In the genomic region with DNA sequence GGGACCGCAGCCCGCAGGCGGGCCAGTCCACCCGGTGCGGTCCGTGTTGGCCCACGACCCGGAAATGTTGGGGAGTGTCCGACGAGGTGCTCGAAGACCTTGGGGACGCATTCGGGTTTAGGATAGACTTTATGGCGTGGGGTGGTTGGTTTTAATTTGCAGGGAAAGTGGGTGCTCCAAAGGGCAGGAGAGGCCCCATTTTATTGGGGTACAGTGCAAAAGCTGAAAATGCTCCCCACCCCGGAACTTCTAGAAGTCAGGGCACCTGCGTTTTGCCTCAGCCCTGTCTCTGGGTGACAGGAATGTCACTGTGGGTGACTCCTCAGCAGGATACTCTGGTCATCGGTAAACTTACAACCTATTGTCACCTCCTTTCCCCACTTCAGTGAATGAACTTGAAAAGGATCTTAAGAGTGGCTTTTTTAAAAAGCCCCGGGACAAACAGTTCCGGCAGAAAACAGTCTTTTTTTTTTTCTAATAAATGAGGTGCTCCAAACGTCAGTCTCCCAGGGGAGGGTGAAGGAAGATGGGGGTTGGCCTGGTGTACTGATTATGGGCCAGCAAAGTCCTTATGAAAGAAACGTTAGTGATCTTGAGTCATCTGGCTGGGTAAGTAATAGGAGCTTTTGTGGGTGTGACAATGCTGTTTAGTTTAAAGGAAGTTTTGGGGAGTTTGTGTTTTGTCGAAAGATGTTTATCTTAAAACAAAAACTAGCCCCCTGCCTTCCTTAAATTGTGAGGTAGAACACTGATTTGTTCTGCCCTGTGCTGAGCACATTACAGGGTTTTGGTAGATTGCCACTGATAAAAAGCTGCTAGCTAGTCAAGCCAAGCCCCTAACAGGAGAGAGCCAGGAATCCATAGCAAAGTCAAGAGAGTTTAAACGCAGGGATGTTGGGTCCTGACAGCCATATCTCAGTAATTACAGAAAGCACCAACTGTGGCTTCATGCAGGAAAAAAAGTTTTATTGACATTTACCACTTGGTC, we compare ENCODE assay signal across 8 mouse cellular contexts. TPM values are rescaled to one million over a fixed set of nuclear protein-coding genes. Genes with fewer than 3 reads are reported as not detected.
DNase-seq lines count a peak whose midpoint lies in the region; ATAC-seq and TF ChIP-seq lines count a peak whose summit lies in the region.

No protein-coding gene starts in this region.

- no peak for TF ChIP-seq CTCF in brain, embryonic 14.5 days (IDR thresholded peaks at IDR 0.05; ENCODE audit: borderline replicate concordance, extremely low read depth, insufficient read depth, insufficient read length)

- no peaks in the 10 kb centered on the region for H3K36me3 ChIP-seq in heart, embryonic 11.5 days (ENCODE audit: control insufficient read depth, insufficient read depth, low read length)
- no peaks in the 10 kb centered on the region for H3K36me3 ChIP-seq in liver, embryonic 12.5 days
- H3K36me3 ChIP-seq in neural tube, embryonic 12.5 days: no peaks in the 10 kb centered on the region

- H3K4me2 ChIP-seq in heart, embryonic 11.5 days: peak overlapping the region; percentile 77
- peak overlapping the region; percentile 86 for H3K4me2 ChIP-seq in liver, embryonic 12.5 days
- peak overlapping the region; percentile 72 for H3K4me2 ChIP-seq in neural tube, embryonic 12.5 days (replicated peaks)

- no peak for TF ChIP-seq POLR2A in brain, embryonic 14.5 days (IDR thresholded peaks at IDR 0.05; ENCODE audit: borderline replicate concordance, extremely low read depth, insufficient read depth, insufficient read length, poor library complexity, severe bottlenecking)

- H3K9me3 ChIP-seq in heart, embryonic 11.5 days (replicated peaks; ENCODE audit: control insufficient read depth, low read length): no peaks in the 10 kb centered on the region
- no peaks in the 10 kb centered on the region for H3K9me3 ChIP-seq in liver, embryonic 12.5 days (replicated peaks)
- no peaks in the 10 kb centered on the region for H3K9me3 ChIP-seq in neural tube, embryonic 12.5 days

- H3K4me1 ChIP-seq in heart, embryonic 11.5 days (ENCODE audit: control insufficient read depth, insufficient read depth, low read length): 0 out of 2 replicates have a peak, but pooled peaks cover 4% of the 10 kb centered on the region
- H3K4me1 ChIP-seq in liver, embryonic 12.5 days: 0 out of 2 replicates have a peak, but pooled peaks cover 9% of the 10 kb centered on the region
- peaks cover 7% of the 10 kb centered on the region; the same call in 1 of the 2 replicates for H3K4me1 ChIP-seq in neural tube, embryonic 12.5 days

- DNase-seq in embryo, embryonic 10.5 days (ENCODE audit: low spot score): peak; percentile 33
- no peak for DNase-seq in embryo, embryonic 10 days (ENCODE audit: low spot score)
- peak; percentile 35 for DNase-seq in brain, embryonic 14.5 days (ENCODE audit: low read depth)
- DNase-seq in urinary bladder, adult 2 months (ENCODE audit: low spot score): no peak
- DNase-seq in left cerebral cortex, adult 11 months (ENCODE audit: low spot score): no peak

- ATAC-seq in heart, embryonic 11.5 days (replicated peaks; ENCODE audit: insufficient number of reproducible peaks, low FRiP score, low TSS enrichment): 0 out of 2 replicates have a peak, but pooled peaks have one; percentile 18
- ATAC-seq in liver, embryonic 12.5 days: no peak
- 0 out of 2 replicates have a peak, but pooled peaks have one; percentile 3 for ATAC-seq in neural tube, embryonic 12.5 days (ENCODE audit: low FRiP score, low read depth)

- H3K9ac ChIP-seq in heart, embryonic 11.5 days (ENCODE audit: low read depth, low read length): peak overlapping the region; percentile 89
- H3K9ac ChIP-seq in liver, embryonic 12.5 days: no peak overlapping the region; the same call in 1 of the 2 replicates
- peak overlapping the region; percentile 94 for H3K9ac ChIP-seq in neural tube, embryonic 12.5 days

- 4% methylated on average over 23 of the region's 23 CpGs for WGBS in heart, embryonic 11.5 days (ENCODE audit: insufficient replicate concordance)
- WGBS in liver, embryonic 12.5 days (ENCODE audit: insufficient replicate concordance): 4% methylated on average over 23 of the region's 23 CpGs
- 4% methylated on average over 23 of the region's 23 CpGs for WGBS in neural tube, embryonic 12.5 days

- no peaks in the 10 kb centered on the region for H3K27me3 ChIP-seq in heart, embryonic 11.5 days (ENCODE audit: control insufficient read depth, insufficient read depth, low read length)
- H3K27me3 ChIP-seq in liver, embryonic 12.5 days (replicated peaks): peaks cover 56% of the 10 kb centered on the region
- no peaks in the 10 kb centered on the region for H3K27me3 ChIP-seq in neural tube, embryonic 12.5 days (replicated peaks)

- H3K4me3 ChIP-seq in heart, embryonic 11.5 days (ENCODE audit: low read depth, low read length): peak overlapping the region; percentile 77
- peak overlapping the region; percentile 65 for H3K4me3 ChIP-seq in liver, embryonic 12.5 days
- peak overlapping the region; percentile 73 for H3K4me3 ChIP-seq in neural tube, embryonic 12.5 days

- H3K27ac ChIP-seq in heart, embryonic 11.5 days (ENCODE audit: low read depth, low read length): peak overlapping the region; percentile 88; the same call in 1 of the 2 replicates
- no peak overlapping the region for H3K27ac ChIP-seq in liver, embryonic 12.5 days
- 0 out of 2 replicates have a peak overlapping the region, but pooled peaks have one; percentile 83 for H3K27ac ChIP-seq in neural tube, embryonic 12.5 days

RNA-seq across cellular contexts. Expression of a gene that starts 39.1 kb away (rescaled TPM):
- 19.2 and 33.3 TPM in 2 replicates for polyA plus RNA-seq in brain, embryonic 14.5 days (2012; rRNA removed)
- polyA plus RNA-seq in heart, embryonic 11.5 days (2014; fragmentation: Nextera tagmentation; extraction: Ambion mirVana): 20.1 and 22.7 TPM in 2 replicates
- polyA plus RNA-seq in liver, embryonic 12.5 days (2016; fragmentation: Nextera tagmentation; extraction: Ambion mirVana): 3.4 and 3.7 TPM in 2 replicates
- polyA plus RNA-seq in neural tube, embryonic 12.5 days (2016; fragmentation: Nextera tagmentation; extraction: Ambion mirVana): 29.8 and 33.0 TPM in 2 replicates
- polyA plus RNA-seq in urinary bladder, adult 2 months (2012; rRNA removed): 6.9 and 8.2 TPM in 2 replicates

Comparison
In these comparisons a context has a peak if more than half of its experiments do, and no peak if none do; other contexts are left out.
1. DNase-seq: peak in embryo, embryonic 10.5 days (single experiment) and brain, embryonic 14.5 days (single experiment); none in embryo, embryonic 10 days (single experiment), urinary bladder, adult 2 months (single experiment) and left cerebral cortex, adult 11 months (single experiment).
2. Peak in every context shown above with its lines, with median percentiles within 50 percentile points of each other: H3K4me2 ChIP-seq and H3K4me3 ChIP-seq.